ENCODE assay signal across 21 mouse cellular contexts in genomic region chr12:79235485-79236080, GRCm38 (mm10). TPM values are rescaled to one million over a fixed set of nuclear protein-coding genes. Genes with fewer than 3 reads are reported as not detected.
DNase-seq lines count a peak whose midpoint lies in the region; ATAC-seq and TF ChIP-seq lines count a peak whose summit lies in the region.
"Had no signal": no experiment of that assay in that cellular context is flagged by ENCODE, and none has a peak within 500 bp of the region (broad histone marks: within the 10 kb centered on the region; RNA-seq: fewer than 3 reads in every experiment).

No protein-coding gene starts in this region.

- intact Hi-C loops in left cerebral cortex, adult 2 months (cut with DNase I) = no loop called here

- peak; percentile 22 for DNase-seq in hindbrain, embryonic 10.5 days (ENCODE audit: low spot score)
- DNase-seq in 416B (ENCODE audit: low read depth) = peak; percentile 47
- DNase-seq in brain, adult 2 months (ENCODE audit: low read depth, low spot score) = peak; percentile 66
- peak; percentile 39 for DNase-seq in lung, postnatal 36 days
- no peak for DNase-seq in cerebellum, postnatal 14 days
- no peak for DNase-seq in left cerebral cortex, adult 2 months (ENCODE audit: extremely low spot score in 1 of 2, low spot score in 2 of 2)
- DNase-seq: cerebellum, adult 11 months; gastrocnemius, postnatal 25 days; heart, postnatal 36 days; kidney, adult 18-20 months; kidney, postnatal 10 days; liver; spleen, adult 18-20 months had no signal

- H3K4me2 ChIP-seq in hindbrain, embryonic 16.5 days (ENCODE audit: low read length) = no peak overlapping the region
- H3K4me2 ChIP-seq in forebrain, embryonic 16.5 days (ENCODE audit: low read length) = no peak overlapping the region
- H3K4me2 ChIP-seq: embryonic facial prominence, embryonic 15.5 days; heart, embryonic 13.5 days; lung, embryonic 15.5 days; midbrain, embryonic 11.5 days had no signal

- H3K4me1 ChIP-seq in hindbrain, embryonic 10.5 days (replicated peaks) = peaks cover 23% of the 10 kb centered on the region
- no peaks in the 10 kb centered on the region for H3K4me1 ChIP-seq in hindbrain, embryonic 16.5 days (ENCODE audit: control insufficient read depth, insufficient read depth, low read depth, low read length)
- no peaks in the 10 kb centered on the region for H3K4me1 ChIP-seq in forebrain, embryonic 16.5 days (replicated peaks; ENCODE audit: control insufficient read depth, insufficient read depth, low read length)
- H3K4me1 ChIP-seq: embryonic facial prominence, embryonic 15.5 days; heart, embryonic 13.5 days; lung, embryonic 15.5 days had no signal

- H3K36me3 ChIP-seq in hindbrain, embryonic 10.5 days = peaks cover 79% of the 10 kb centered on the region
- peaks cover 28% of the 10 kb centered on the region for H3K36me3 ChIP-seq in hindbrain, embryonic 16.5 days (ENCODE audit: control insufficient read depth, insufficient read depth, low read length)
- H3K36me3 ChIP-seq in forebrain, embryonic 16.5 days (ENCODE audit: control insufficient read depth, insufficient read depth) = peaks cover 17% of the 10 kb centered on the region

- H3K27me3 ChIP-seq in hindbrain, embryonic 10.5 days (ENCODE audit: insufficient read depth, poor library complexity, severe bottlenecking) = no peaks in the 10 kb centered on the region
- no peaks in the 10 kb centered on the region for H3K27me3 ChIP-seq in hindbrain, embryonic 16.5 days (replicated peaks; ENCODE audit: control insufficient read depth, insufficient read depth, low read length)
- no peaks in the 10 kb centered on the region for H3K27me3 ChIP-seq in forebrain, embryonic 16.5 days (replicated peaks; ENCODE audit: control insufficient read depth, insufficient read depth, low read length)
- H3K27me3 ChIP-seq: embryonic facial prominence, embryonic 15.5 days; heart, embryonic 13.5 days; lung, embryonic 15.5 days; Patski had no signal

- H3K9me3 ChIP-seq in hindbrain, embryonic 10.5 days = no peaks in the 10 kb centered on the region
- H3K9me3 ChIP-seq in hindbrain, embryonic 16.5 days (ENCODE audit: control insufficient read depth, low read length) = no peaks in the 10 kb centered on the region
- no peaks in the 10 kb centered on the region for H3K9me3 ChIP-seq in forebrain, embryonic 16.5 days (ENCODE audit: control insufficient read depth, low read length)
- H3K9me3 ChIP-seq: embryonic facial prominence, embryonic 15.5 days; heart, embryonic 13.5 days; lung, embryonic 15.5 days had no signal

- H3K27ac ChIP-seq in hindbrain, embryonic 10.5 days = no peak overlapping the region; the same call in 1 of the 2 replicates
- no peak overlapping the region for H3K27ac ChIP-seq in hindbrain, embryonic 16.5 days (ENCODE audit: low read depth, low read length)
- H3K27ac ChIP-seq in forebrain, embryonic 16.5 days (ENCODE audit: low read length) = no peak overlapping the region
- no peak overlapping the region for H3K27ac ChIP-seq in left cerebral cortex, adult 2 months
- H3K27ac ChIP-seq: embryonic facial prominence, embryonic 15.5 days; heart, embryonic 13.5 days; lung, embryonic 15.5 days had no signal

- no peak for ATAC-seq in hindbrain, embryonic 16.5 days
- no peak for ATAC-seq in forebrain, embryonic 16.5 days
- ATAC-seq: activated CD4-positive, CD25-positive, alpha-beta regulatory T cell, adult 4 months; Patski had no signal

- WGBS in hindbrain, embryonic 10.5 days = 63% methylated on average over 11 of the region's 11 CpGs
- WGBS in hindbrain, embryonic 16.5 days = 65% methylated on average over 11 of the region's 11 CpGs
- WGBS in forebrain, embryonic 16.5 days = 80% methylated on average over 11 of the region's 11 CpGs

- no peak for TF ChIP-seq CTCF in left cerebral cortex, adult 2 months (IDR thresholded peaks at IDR 0.05)

- H3K9ac ChIP-seq in hindbrain, embryonic 16.5 days (ENCODE audit: low read depth, low read length) = no peak overlapping the region
- H3K9ac ChIP-seq in forebrain, embryonic 16.5 days (replicated peaks; ENCODE audit: low read depth, low read length) = no peak overlapping the region
- H3K9ac ChIP-seq: embryonic facial prominence, embryonic 15.5 days; heart, embryonic 13.5 days; lung, embryonic 15.5 days had no signal

- H3K4me3 ChIP-seq in hindbrain, embryonic 10.5 days = no peak overlapping the region
- no peak overlapping the region for H3K4me3 ChIP-seq in hindbrain, embryonic 16.5 days (ENCODE audit: low read length)
- H3K4me3 ChIP-seq in forebrain, embryonic 16.5 days (replicated peaks; ENCODE audit: low read length) = no peak overlapping the region
- no peak overlapping the region for H3K4me3 ChIP-seq in left cerebral cortex, adult 2 months
- H3K4me3 ChIP-seq: embryonic facial prominence, embryonic 15.5 days; heart, embryonic 13.5 days; lung, embryonic 15.5 days had no signal

RNA-seq across cellular contexts. Expression of gene Rdh12, which starts 26.9 kb away (rescaled TPM):
- polyA plus RNA-seq in hindbrain, embryonic 10.5 days (2016; fragmentation: Nextera tagmentation; extraction: Ambion mirVana) = 1.6 TPM in 2 replicates
- polyA plus RNA-seq in hindbrain, embryonic 16.5 days (2015; fragmentation: Nextera tagmentation; extraction: Ambion mirVana) = 1.1 and 1.5 TPM in 2 replicates
- polyA plus RNA-seq in forebrain, embryonic 16.5 days (2015; fragmentation: Nextera tagmentation; extraction: Ambion mirVana) = 0.77 and 1.4 TPM in 2 replicates
- total RNA-seq in left cerebral cortex, adult 2 months (2021) = 1 to 10 TPM; 1.8 to 2.1 TPM
- total RNA-seq: heart, postnatal 36 days had no signal

RNA-seq across cellular contexts. Expression of gene Rdh11, which starts 43.5 kb away (rescaled TPM):
- 23.8 and 25.6 TPM in 2 replicates for polyA plus RNA-seq in hindbrain, embryonic 10.5 days (2016; fragmentation: Nextera tagmentation; extraction: Ambion mirVana)
- 36.1 and 41.1 TPM in 2 replicates for polyA plus RNA-seq in hindbrain, embryonic 16.5 days (2015; fragmentation: Nextera tagmentation; extraction: Ambion mirVana)
- polyA plus RNA-seq in forebrain, embryonic 16.5 days (2015; fragmentation: Nextera tagmentation; extraction: Ambion mirVana) = 38.1 and 40.0 TPM in 2 replicates
- total RNA-seq in left cerebral cortex, adult 2 months (2021) = 10 to 100 TPM; 19.3 to 20.9 TPM

Comparison
In these comparisons a context has a peak if more than half of its experiments do, and no peak if none do; other contexts are left out.
1. DNase-seq: peak in hindbrain, embryonic 10.5 days (single experiment), 416B (single experiment), brain, adult 2 months (single experiment) and lung, postnatal 36 days (single experiment); none in cerebellum, postnatal 14 days (0 of 2) and left cerebral cortex, adult 2 months (0 of 2).